Mouse (Mus musculus): ENCODE measurements around the gene Trim30c. TPM values are rescaled to one million over a fixed set of nuclear protein-coding genes. Genes with fewer than 3 reads are reported as not detected.
"Not testable (repeated sequence)": the region's sequence is repeated elsewhere in the genome, so short reads cannot be mapped to it uniquely, and the experiment has no call there.

Gene Trim30c
- polyA plus RNA-seq, 1 experiment from 2014 or later, result 0.45 TPM

DNA sequence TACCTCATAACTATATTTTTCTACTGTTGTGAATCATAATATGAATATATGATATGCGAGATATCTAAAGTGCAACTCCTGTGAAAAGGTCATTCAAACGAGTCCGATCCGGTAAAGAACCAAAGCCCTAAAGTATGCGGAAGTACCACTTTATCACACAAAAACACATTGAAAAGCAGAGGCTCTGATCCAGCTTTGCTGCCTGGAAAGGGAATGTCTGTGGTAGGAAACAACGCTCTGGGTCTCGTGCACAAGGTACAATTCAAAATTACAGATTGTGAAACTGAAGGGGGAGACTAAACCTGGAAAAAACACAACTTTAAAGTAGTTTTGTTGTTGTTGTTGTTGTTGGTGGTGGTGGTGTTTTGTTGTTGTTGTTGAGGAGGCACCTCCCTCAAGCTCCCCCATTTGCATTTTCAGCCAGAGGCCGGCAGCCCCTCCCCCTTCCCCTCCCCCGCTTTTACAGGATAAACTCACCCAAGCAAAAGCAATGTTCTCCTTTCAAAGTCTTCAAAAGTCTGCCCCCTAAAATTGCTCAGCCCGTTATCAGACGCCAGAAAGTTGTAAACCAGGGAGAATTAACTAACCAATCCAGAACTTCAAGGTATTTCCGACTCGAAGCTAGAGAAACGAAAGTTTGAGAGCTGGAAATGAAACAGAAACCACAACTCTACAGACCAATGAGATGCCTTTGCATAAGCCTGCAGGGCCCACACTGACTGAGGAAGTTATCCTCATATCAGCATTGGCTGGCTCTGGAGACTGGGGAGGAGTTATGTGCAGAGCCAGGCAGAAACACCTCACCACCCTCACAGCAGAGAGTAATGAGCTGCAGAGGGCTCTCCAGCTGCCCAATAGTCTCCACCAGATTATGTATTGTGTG is 47.7 kb downstream of the Trim30c start, which contains the start of gene Trim12c:
Gene Trim12c (minus strand): TSS at position 646 of the 883 bp plus-strand sequence.
- Histone ChIP-seq H3K4me3 (ENCODE audit: low read depth, low read length) (peak within 1 kb of the TSS; percentile 37), H3K36me3 (ENCODE audit: control insufficient read depth, insufficient read depth, low read length) (no peaks in the 10 kb centered on the region), H3K9me3 (ENCODE audit: control insufficient read depth, low read length) (no peaks in the 10 kb centered on the region), H3K9ac (ENCODE audit: low read depth, low read length) (peak within 1 kb of the TSS; percentile 54), H3K4me2 (ENCODE audit: low read depth, low read length) (peak within 1 kb of the TSS; percentile 58), H3K4me1 (ENCODE audit: control insufficient read depth, insufficient read depth, low read length) (no peaks in the 10 kb centered on the region), H3K27me3 (replicated peaks; ENCODE audit: control insufficient read depth, insufficient read depth, low read length) (no peaks in the 10 kb centered on the region), H3K27ac (replicated peaks; ENCODE audit: low read depth, low read length) (peak within 1 kb of the TSS; percentile 48)
- WGBS, result 4% methylated on average over 14 of the region's 14 CpGs
- ATAC-seq (ENCODE audit: low read depth), result peak; percentile 100
- DNase-seq (ENCODE audit: low spot score), result peak; percentile 94

DNA sequence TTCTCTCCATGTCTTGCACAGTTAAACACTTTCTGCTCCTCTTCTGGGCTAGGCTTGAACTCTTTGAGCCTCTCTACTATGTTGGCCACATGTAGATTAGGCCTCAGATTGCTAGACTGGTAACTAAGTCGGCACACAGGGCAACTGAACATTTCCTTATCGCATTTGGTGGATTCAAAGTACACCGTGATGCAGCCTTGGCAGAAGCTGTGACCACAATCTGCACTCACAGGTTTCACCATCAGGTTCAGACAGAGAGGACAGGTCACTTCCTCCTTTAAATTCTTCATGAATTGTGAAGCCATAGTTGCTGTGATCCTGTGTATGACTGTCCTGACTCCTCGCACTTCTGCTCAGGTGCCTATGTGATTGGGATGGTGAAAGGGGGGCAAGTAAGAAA is 52.6 kb downstream of the Trim30c start:
- H3K27me3 ChIP-seq (replicated peaks; ENCODE audit: control insufficient read depth, insufficient read depth, low read length); DNase-seq (ENCODE audit: low spot score); H3K4me1 ChIP-seq (ENCODE audit: control insufficient read depth, insufficient read depth, low read length); H3K9ac ChIP-seq (ENCODE audit: low read depth, low read length); H3K4me3 ChIP-seq (ENCODE audit: low read depth, low read length); ATAC-seq (ENCODE audit: low read depth); H3K4me2 ChIP-seq (ENCODE audit: low read depth, low read length); H3K27ac ChIP-seq (replicated peaks; ENCODE audit: low read depth, low read length); H3K36me3 ChIP-seq (ENCODE audit: control insufficient read depth, insufficient read depth, low read length); H3K9me3 ChIP-seq (ENCODE audit: control insufficient read depth, low read length): not testable (repeated sequence)
- 88% methylated on average over 4 of the region's 4 CpGs for WGBS

DNA sequence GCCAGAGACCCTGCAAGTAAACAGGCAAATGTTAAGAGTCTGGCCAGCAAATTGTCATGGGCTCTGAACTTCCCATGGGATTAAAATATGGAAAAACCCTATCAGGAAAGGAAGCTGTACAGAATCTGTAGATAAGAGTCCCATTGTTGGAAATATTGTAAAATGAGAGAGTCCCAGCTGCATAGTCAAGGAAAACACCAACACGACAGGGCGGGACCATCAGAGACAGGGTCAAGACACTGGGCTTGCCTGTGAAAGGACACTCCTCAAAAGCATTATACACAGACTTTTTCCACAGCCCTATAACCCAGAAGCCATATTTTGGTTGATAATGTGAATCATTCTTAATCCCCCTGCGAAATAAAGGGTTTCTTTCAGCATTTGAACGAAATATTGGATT is 59.9 kb downstream of the Trim30c start:
- not testable (repeated sequence) for ATAC-seq (ENCODE audit: low read depth); H3K27me3 ChIP-seq (replicated peaks; ENCODE audit: control insufficient read depth, insufficient read depth, low read length); H3K4me2 ChIP-seq (ENCODE audit: low read depth, low read length); H3K36me3 ChIP-seq (ENCODE audit: control insufficient read depth, insufficient read depth, low read length); H3K9ac ChIP-seq (ENCODE audit: low read depth, low read length); H3K4me1 ChIP-seq (ENCODE audit: control insufficient read depth, insufficient read depth, low read length); DNase-seq (ENCODE audit: low spot score); H3K4me3 ChIP-seq (ENCODE audit: low read depth, low read length); H3K9me3 ChIP-seq (ENCODE audit: control insufficient read depth, low read length); H3K27ac ChIP-seq (replicated peaks; ENCODE audit: low read depth, low read length)
- 85% methylated on average over 2 of the region's 4 CpGs for WGBS

GRCm38 (mm10) chr7:104335547-104335946 is 65.1 kb downstream of the Trim30c start:
- not testable (repeated sequence) for H3K27ac ChIP-seq (replicated peaks; ENCODE audit: low read depth, low read length); H3K4me3 ChIP-seq (ENCODE audit: low read depth, low read length); DNase-seq (ENCODE audit: low spot score); ATAC-seq (ENCODE audit: low read depth); H3K9me3 ChIP-seq (ENCODE audit: control insufficient read depth, low read length); H3K36me3 ChIP-seq (ENCODE audit: control insufficient read depth, insufficient read depth, low read length); H3K4me1 ChIP-seq (ENCODE audit: control insufficient read depth, insufficient read depth, low read length); H3K9ac ChIP-seq (ENCODE audit: low read depth, low read length); H3K4me2 ChIP-seq (ENCODE audit: low read depth, low read length); H3K27me3 ChIP-seq (replicated peaks; ENCODE audit: control insufficient read depth, insufficient read depth, low read length)
- WGBS, result 83% methylated on average over 3 of the region's 3 CpGs

Other genes starting within 250 kb of the Trim30c start
- 17.6 and 28.0 TPM in 2 replicates for gene Olfm5, start 236.0 kb downstream of the Trim30c start, polyA plus RNA-seq (2014; fragmentation: Nextera tagmentation; extraction: Ambion mirVana)
- gene Olfr648, start 217.4 kb downstream of the Trim30c start, polyA plus RNA-seq (2014; fragmentation: Nextera tagmentation; extraction: Ambion mirVana), result 0.17 and 0.18 TPM in 2 replicates
- gene Olfr649, start 204.9 kb downstream of the Trim30c start, polyA plus RNA-seq (2014; fragmentation: Nextera tagmentation; extraction: Ambion mirVana), result not detected in 2 replicates
- 0.72 and 0.89 TPM in 2 replicates for gene Trim6, start 182.0 kb downstream of the Trim30c start, polyA plus RNA-seq (2014; fragmentation: Nextera tagmentation; extraction: Ambion mirVana)
- 2.2 and 2.4 TPM in 2 replicates for gene Trim34a, start 156.4 kb downstream of the Trim30c start, polyA plus RNA-seq (2014; fragmentation: Nextera tagmentation; extraction: Ambion mirVana)
- gene Trim5, start 112.7 kb downstream of the Trim30c start, polyA plus RNA-seq (2014; fragmentation: Nextera tagmentation; extraction: Ambion mirVana), result 0.19 and 0.47 TPM in 2 replicates
- 7.2 and 7.6 TPM in 2 replicates for gene Trim12a, start 85.4 kb downstream of the Trim30c start, polyA plus RNA-seq (2014; fragmentation: Nextera tagmentation; extraction: Ambion mirVana)
- not detected in 2 replicates for gene Trim34b, start 71.4 kb downstream of the Trim30c start, polyA plus RNA-seq (2014; fragmentation: Nextera tagmentation; extraction: Ambion mirVana)
- 2.1 and 2.2 TPM in 2 replicates for gene Trim12c, start 47.5 kb downstream of the Trim30c start, polyA plus RNA-seq (2014; fragmentation: Nextera tagmentation; extraction: Ambion mirVana)
- gene Trim30b, start 31.0 kb downstream of the Trim30c start, polyA plus RNA-seq (2014; fragmentation: Nextera tagmentation; extraction: Ambion mirVana), result 0.29 TPM in 1 of 2 replicates, not detected in the other
- 1.9 and 2.1 TPM in 2 replicates for gene Trim30a, start 64.4 kb upstream of the Trim30c start, polyA plus RNA-seq (2014; fragmentation: Nextera tagmentation; extraction: Ambion mirVana)
- 0.87 and 1.4 TPM in 2 replicates for gene Trim30d, start 107.0 kb upstream of the Trim30c start, polyA plus RNA-seq (2014; fragmentation: Nextera tagmentation; extraction: Ambion mirVana)
- not detected in 2 replicates for gene Olfr651, start 149.3 kb upstream of the Trim30c start, polyA plus RNA-seq (2014; fragmentation: Nextera tagmentation; extraction: Ambion mirVana)
- gene Olfr652, start 160.1 kb upstream of the Trim30c start, polyA plus RNA-seq (2014; fragmentation: Nextera tagmentation; extraction: Ambion mirVana), result 0.04 and 0.10 TPM in 2 replicates
- 0.05 and 0.17 TPM in 2 replicates for gene Olfr653, start 176.5 kb upstream of the Trim30c start, polyA plus RNA-seq (2014; fragmentation: Nextera tagmentation; extraction: Ambion mirVana)
- not detected in 2 replicates for gene Olfr654, start 186.2 kb upstream of the Trim30c start, polyA plus RNA-seq (2014; fragmentation: Nextera tagmentation; extraction: Ambion mirVana)
- not detected in 2 replicates for gene Olfr655, start 200.9 kb upstream of the Trim30c start, polyA plus RNA-seq (2014; fragmentation: Nextera tagmentation; extraction: Ambion mirVana)
- 0.17 TPM in 1 of 2 replicates, not detected in the other for gene Olfr656, start 213.1 kb upstream of the Trim30c start, polyA plus RNA-seq (2014; fragmentation: Nextera tagmentation; extraction: Ambion mirVana)
- 0.13 TPM in 1 of 2 replicates, not detected in the other for gene Olfr657, start 224.0 kb upstream of the Trim30c start, polyA plus RNA-seq (2014; fragmentation: Nextera tagmentation; extraction: Ambion mirVana)
- not detected in 2 replicates for gene Olfr658, start 246.5 kb upstream of the Trim30c start, polyA plus RNA-seq (2014; fragmentation: Nextera tagmentation; extraction: Ambion mirVana)